In the genomic region with DNA sequence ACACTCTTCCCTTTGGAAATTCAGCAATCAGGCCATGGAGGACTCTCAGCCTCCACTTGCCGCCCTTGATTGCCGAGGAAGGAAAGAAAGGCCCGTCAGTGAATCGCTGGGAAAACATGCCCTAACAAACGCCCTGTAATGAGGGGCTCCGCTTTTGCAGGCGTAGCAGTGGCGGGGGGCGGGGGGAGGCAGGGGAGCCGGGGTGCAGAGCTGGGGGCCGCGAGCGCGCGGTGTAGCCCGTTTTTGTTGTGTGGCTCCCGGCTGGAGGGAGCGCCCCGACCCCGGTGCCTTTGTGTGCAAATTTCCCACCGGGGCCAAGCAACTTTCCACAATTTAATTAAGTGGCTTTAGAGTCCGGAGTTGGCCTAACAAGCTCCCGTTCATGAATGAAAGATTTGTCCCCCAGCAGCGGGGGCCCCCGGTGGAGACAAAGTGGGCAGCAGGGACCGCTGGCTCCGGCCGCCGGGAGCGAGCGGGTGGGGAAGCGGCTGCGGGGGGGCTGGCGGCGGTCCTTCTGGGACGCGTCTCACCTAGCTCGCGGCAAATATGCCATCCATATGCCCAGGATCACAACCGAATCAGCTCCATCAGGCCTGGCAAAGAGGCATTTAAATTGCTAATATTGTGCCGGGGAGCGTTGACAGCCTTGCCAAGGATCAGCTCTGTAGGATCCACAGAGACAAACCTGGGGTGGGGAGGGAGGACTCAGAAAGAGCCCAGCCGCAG, we compare ENCODE assay signal across 9 mouse cellular contexts.
DNase-seq lines count a peak whose midpoint lies in the region; ATAC-seq lines count a peak whose summit lies in the region.
"Had no signal": no experiment of that assay in that cellular context is flagged by ENCODE, and none has a peak within 500 bp of the region (broad histone marks: within the 10 kb centered on the region; RNA-seq: fewer than 3 reads in every experiment).

No protein-coding gene starts in this region.

- no peak for ATAC-seq in frontal cortex, adult (ENCODE audit: low TSS enrichment)
- no peak for ATAC-seq in limb, embryonic 12.5 days (ENCODE audit: insufficient number of reproducible peaks, insufficient read depth, low FRiP score, low TSS enrichment, low read depth)
- peak; percentile 38; the same call in 1 of the 2 replicates for ATAC-seq in neural tube, embryonic 15.5 days (ENCODE audit: low FRiP score)

- H3K9ac ChIP-seq in limb, embryonic 12.5 days (replicated peaks): peak overlapping the region; percentile 67
- H3K9ac ChIP-seq in neural tube, embryonic 15.5 days (replicated peaks): peak overlapping the region; percentile 28; the same call in 1 of the 2 replicates

- H3K4me3 ChIP-seq in limb, embryonic 12.5 days (replicated peaks): peak overlapping the region; percentile 47
- peak overlapping the region; percentile 34 for H3K4me3 ChIP-seq in neural tube, embryonic 15.5 days (replicated peaks)
- H3K4me3 ChIP-seq: megakaryocyte, embryonic 14.5 days had no signal

- peak; percentile 3 to 17 for DNase-seq in frontal cortex, postnatal 36 days (ENCODE audit: low spot score in 2 of 2)
- peak; percentile 38 for DNase-seq in right cerebral cortex, postnatal 4 days
- DNase-seq in right cerebral cortex, postnatal 36 days (ENCODE audit: low spot score in 2 of 2): no peak
- no peak for DNase-seq in spleen, postnatal 14 days (ENCODE audit: low spot score in 2 of 2)
- no peak for DNase-seq in spleen, postnatal 4 days (ENCODE audit: low spot score in 2 of 2)

- peak overlapping the region; percentile 70 for H3K4me2 ChIP-seq in limb, embryonic 12.5 days
- peak overlapping the region; percentile 77 for H3K4me2 ChIP-seq in neural tube, embryonic 15.5 days

- no peaks in the 10 kb centered on the region for H3K9me3 ChIP-seq in limb, embryonic 12.5 days
- H3K9me3 ChIP-seq in neural tube, embryonic 15.5 days (replicated peaks): no peaks in the 10 kb centered on the region
- H3K9me3 ChIP-seq: megakaryocyte, embryonic 14.5 days had no signal

- H3K36me3 ChIP-seq in limb, embryonic 12.5 days: no peaks in the 10 kb centered on the region
- H3K36me3 ChIP-seq in neural tube, embryonic 15.5 days: no peaks in the 10 kb centered on the region

- H3K4me1 ChIP-seq in limb, embryonic 12.5 days (replicated peaks): peaks cover 14% of the 10 kb centered on the region
- H3K4me1 ChIP-seq in neural tube, embryonic 15.5 days: peaks cover 24% of the 10 kb centered on the region
- H3K4me1 ChIP-seq: megakaryocyte, embryonic 14.5 days had no signal

- 0 out of 2 replicates have a peak overlapping the region, but pooled peaks have one; percentile 18 for H3K27ac ChIP-seq in limb, embryonic 12.5 days
- H3K27ac ChIP-seq in neural tube, embryonic 15.5 days (replicated peaks): peak overlapping the region; percentile 37; the same call in 1 of the 2 replicates

- peaks cover 32% of the 10 kb centered on the region for H3K27me3 ChIP-seq in limb, embryonic 12.5 days
- H3K27me3 ChIP-seq in neural tube, embryonic 15.5 days (replicated peaks): peaks cover 21% of the 10 kb centered on the region

- under 1% methylated on average over 43 of the region's 43 CpGs for WGBS in limb, embryonic 12.5 days
- under 1% methylated on average over 43 of the region's 43 CpGs for WGBS in neural tube, embryonic 15.5 days

Comparison
In these comparisons a context has a peak if more than half of its experiments do, and no peak if none do; other contexts are left out.
1. DNase-seq: peak in frontal cortex, postnatal 36 days (2 of 2) and right cerebral cortex, postnatal 4 days (single experiment); none in right cerebral cortex, postnatal 36 days (0 of 2), spleen, postnatal 14 days (0 of 2) and spleen, postnatal 4 days (0 of 2).